Mouse (Mus musculus): Measurements from ENCODE around the gene Foxn3. TPM values are rescaled to one million over a fixed set of nuclear protein-coding genes. Genes with fewer than 3 reads are reported as not detected.

The Foxn3 gene
- polyA plus RNA-seq, 1 experiment = 61.5 TPM

GRCm38 (mm10) chr12:99547295-99547694, 16.1 kb downstream of the Foxn3 start:
- no peak overlapping the region for H3K27ac ChIP-seq (ENCODE audit: insufficient read depth, low read length)
- TF ChIP-seq CTCF (IDR thresholded peaks at IDR 0.05; ENCODE audit: borderline replicate concordance, insufficient read depth, low read depth, low read length) (no peak), POLR2A (IDR thresholded peaks at IDR 0.05; ENCODE audit: borderline replicate concordance, insufficient read depth, low read length) (no peak)
- no peak for DNase-seq
- 84% methylated on average over 6 of the region's 6 CpGs for WGBS
- peaks cover 12% of the 10 kb centered on the region for H3K4me1 ChIP-seq (ENCODE audit: control insufficient read depth, insufficient read depth, low read length)
- no peaks in the 10 kb centered on the region for H3K27me3 ChIP-seq (ENCODE audit: control insufficient read depth, insufficient read depth, low read length)
- H3K4me3 ChIP-seq (replicated peaks; ENCODE audit: insufficient read depth, low read depth, low read length) = no peak overlapping the region

- DNase-seq = no peak
- WGBS = 23% methylated on average over 6 of the region's 6 CpGs
These were observed 18.1 kb downstream of the Foxn3 start for GRCm38 (mm10) chr12:99545270-99545770.

GRCm38 (mm10) chr12:99544262-99545128, 18.9 kb downstream of the Foxn3 start:
- DNase-seq = no peak
- 57% methylated on average over 15 of the region's 15 CpGs for WGBS
- TF ChIP-seq CTCF (IDR thresholded peaks at IDR 0.05; ENCODE audit: borderline replicate concordance, insufficient read depth, low read depth, low read length) = no peak
- TF ChIP-seq POLR2A (IDR thresholded peaks at IDR 0.05; ENCODE audit: borderline replicate concordance, insufficient read depth, low read length) = no peak
- no peak overlapping the region for H3K4me3 ChIP-seq (replicated peaks; ENCODE audit: insufficient read depth, low read depth, low read length)
- no peak overlapping the region for H3K27ac ChIP-seq (ENCODE audit: insufficient read depth, low read length)
- no peaks in the 10 kb centered on the region for H3K27me3 ChIP-seq (ENCODE audit: control insufficient read depth, insufficient read depth, low read length)
- H3K4me1 ChIP-seq (ENCODE audit: control insufficient read depth, insufficient read depth, low read length) = peaks cover 12% of the 10 kb centered on the region

More at GRCm38 (mm10) chr12:99545270-99545770, 18.1 kb downstream of the Foxn3 start:
- Histone ChIP-seq H3K27ac (ENCODE audit: insufficient read depth, low read length) (no peak overlapping the region), H3K4me1 (ENCODE audit: control insufficient read depth, insufficient read depth, low read length) (peaks cover 12% of the 10 kb centered on the region), H3K27me3 (ENCODE audit: control insufficient read depth, insufficient read depth, low read length) (no peaks in the 10 kb centered on the region), H3K4me3 (replicated peaks; ENCODE audit: insufficient read depth, low read depth, low read length) (no peak overlapping the region)
- TF ChIP-seq CTCF (IDR thresholded peaks at IDR 0.05; ENCODE audit: borderline replicate concordance, insufficient read depth, low read depth, low read length) (no peak), POLR2A (IDR thresholded peaks at IDR 0.05; ENCODE audit: borderline replicate concordance, insufficient read depth, low read length) (no peak)

GRCm38 (mm10) chr12:99543421-99544195, 19.8 kb downstream of the Foxn3 start:
- DNase-seq = no peak
- TF ChIP-seq POLR2A (IDR thresholded peaks at IDR 0.05; ENCODE audit: borderline replicate concordance, insufficient read depth, low read length) (no peak), CTCF (IDR thresholded peaks at IDR 0.05; ENCODE audit: borderline replicate concordance, insufficient read depth, low read depth, low read length) (no peak)
- peaks cover 12% of the 10 kb centered on the region for H3K4me1 ChIP-seq (ENCODE audit: control insufficient read depth, insufficient read depth, low read length)
- no peak overlapping the region for H3K4me3 ChIP-seq (replicated peaks; ENCODE audit: insufficient read depth, low read depth, low read length)
- 68% methylated on average over 7 of the region's 7 CpGs for WGBS
- no peaks in the 10 kb centered on the region for H3K27me3 ChIP-seq (ENCODE audit: control insufficient read depth, insufficient read depth, low read length)
- H3K27ac ChIP-seq (ENCODE audit: insufficient read depth, low read length) = no peak overlapping the region

GRCm38 (mm10) chr12:99540201-99540600, 23.2 kb downstream of the Foxn3 start:
- no peak overlapping the region for H3K27ac ChIP-seq (ENCODE audit: insufficient read depth, low read length)
- peaks cover 6% of the 10 kb centered on the region for H3K4me1 ChIP-seq (ENCODE audit: control insufficient read depth, insufficient read depth, low read length)
- DNase-seq = no peak
- TF ChIP-seq CTCF (IDR thresholded peaks at IDR 0.05; ENCODE audit: borderline replicate concordance, insufficient read depth, low read depth, low read length) (no peak), POLR2A (IDR thresholded peaks at IDR 0.05; ENCODE audit: borderline replicate concordance, insufficient read depth, low read length) (no peak)
- H3K4me3 ChIP-seq (replicated peaks; ENCODE audit: insufficient read depth, low read depth, low read length) = no peak overlapping the region
- H3K27me3 ChIP-seq (ENCODE audit: control insufficient read depth, insufficient read depth, low read length) = no peaks in the 10 kb centered on the region
- WGBS = 92% methylated on average over 4 of the region's 4 CpGs

- H3K4me1 ChIP-seq (ENCODE audit: control insufficient read depth, insufficient read depth, low read length) = no peaks in the 10 kb centered on the region
- no peaks in the 10 kb centered on the region for H3K27me3 ChIP-seq (ENCODE audit: control insufficient read depth, insufficient read depth, low read length)
- no peak for TF ChIP-seq POLR2A (IDR thresholded peaks at IDR 0.05; ENCODE audit: borderline replicate concordance, insufficient read depth, low read length)
- TF ChIP-seq CTCF (IDR thresholded peaks at IDR 0.05; ENCODE audit: borderline replicate concordance, insufficient read depth, low read depth, low read length) = no peak
- H3K4me3 ChIP-seq (replicated peaks; ENCODE audit: insufficient read depth, low read depth, low read length) = no peak overlapping the region
- DNase-seq = no peak
- 87% methylated on average over 6 of the region's 6 CpGs for WGBS
- H3K27ac ChIP-seq (ENCODE audit: insufficient read depth, low read length) = no peak overlapping the region
These were observed 26.1 kb downstream of the Foxn3 start for GRCm38 (mm10) chr12:99537316-99537715.

- Histone ChIP-seq H3K4me1 (ENCODE audit: control insufficient read depth, insufficient read depth, low read length) (no peaks in the 10 kb centered on the region), H3K27me3 (ENCODE audit: control insufficient read depth, insufficient read depth, low read length) (no peaks in the 10 kb centered on the region), H3K27ac (ENCODE audit: insufficient read depth, low read length) (no peak overlapping the region), H3K4me3 (replicated peaks; ENCODE audit: insufficient read depth, low read depth, low read length) (no peak overlapping the region)
- WGBS = 88% methylated on average over 5 of the region's 5 CpGs
- TF ChIP-seq POLR2A (IDR thresholded peaks at IDR 0.05; ENCODE audit: borderline replicate concordance, insufficient read depth, low read length) (no peak), CTCF (IDR thresholded peaks at IDR 0.05; ENCODE audit: borderline replicate concordance, insufficient read depth, low read depth, low read length) (no peak)
- DNase-seq = no peak
These were observed 27.0 kb downstream of the Foxn3 start for GRCm38 (mm10) chr12:99536426-99536825.

Measured in cerebellum, adult 2 months (tissue).